In genomic region chr3:41081474-41082301, GRCm38 (mm10) we compare ENCODE assay signal across 8 mouse cellular contexts. TPM values are rescaled to one million over a fixed set of nuclear protein-coding genes. Genes with fewer than 3 reads are reported as not detected.
DNase-seq lines count a peak whose midpoint lies in the region; ATAC-seq and TF ChIP-seq lines count a peak whose summit lies in the region.

No protein-coding gene starts in this region.

- TF ChIP-seq CTCF in spleen, adult 2 months (IDR thresholded peaks at IDR 0.05; ENCODE audit: extremely low read depth, insufficient read depth, insufficient read length, insufficient replicate concordance): no peak
- TF ChIP-seq CTCF in cortical plate, adult 2 months (IDR thresholded peaks at IDR 0.05; ENCODE audit: extremely low read depth, insufficient read depth, low read length): no peak

- H3K9me3 ChIP-seq in heart, embryonic 12.5 days (replicated peaks): no peaks in the 10 kb centered on the region

- H3K4me2 ChIP-seq in heart, embryonic 12.5 days: peak overlapping the region; percentile 89

- no peaks in the 10 kb centered on the region; the same call in 1 of the 2 replicates for H3K27me3 ChIP-seq in spleen, adult 2 months (ENCODE audit: control insufficient read depth, insufficient read depth, low read length)
- H3K27me3 ChIP-seq in heart, embryonic 12.5 days (replicated peaks): no peaks in the 10 kb centered on the region

- no peak for ATAC-seq in heart, embryonic 12.5 days (ENCODE audit: insufficient number of reproducible peaks, low FRiP score)
- ATAC-seq in megakaryocyte-erythroid progenitor cell, adult 5-6 weeks (replicated peaks; ENCODE audit: low FRiP score, low TSS enrichment, poor library complexity, severe bottlenecking): peak; percentile 72

- H3K4me1 ChIP-seq in spleen, adult 2 months (ENCODE audit: control insufficient read depth, insufficient read depth, insufficient read length): peaks cover 4% of the 10 kb centered on the region; the same call in 1 of the 2 replicates
- H3K4me1 ChIP-seq in cortical plate, adult 2 months (ENCODE audit: control insufficient read depth, insufficient read depth, low read length): no peaks in the 10 kb centered on the region
- H3K4me1 ChIP-seq in heart, embryonic 12.5 days (replicated peaks): peaks cover 12% of the 10 kb centered on the region

- peak overlapping the region; percentile 96 for H3K9ac ChIP-seq in heart, embryonic 12.5 days

- no peaks in the 10 kb centered on the region for H3K36me3 ChIP-seq in spleen, adult 2 months (ENCODE audit: control insufficient read depth, insufficient read depth, low read length)
- H3K36me3 ChIP-seq in heart, embryonic 12.5 days: peaks cover 8% of the 10 kb centered on the region; the same call in 1 of the 2 replicates

- TF ChIP-seq POLR2A in spleen, adult 2 months (IDR thresholded peaks at IDR 0.05; ENCODE audit: low read depth, low read length): no peak
- no peak for TF ChIP-seq POLR2A in cortical plate, adult 2 months (IDR thresholded peaks at IDR 0.05; ENCODE audit: extremely low read depth, insufficient read depth, low read length)

- H3K27ac ChIP-seq in spleen, adult 2 months (ENCODE audit: insufficient read depth, low read length): no peak overlapping the region
- H3K27ac ChIP-seq in cortical plate, adult 2 months (ENCODE audit: insufficient read depth, low read length): no peak overlapping the region
- H3K27ac ChIP-seq in heart, embryonic 12.5 days (ENCODE audit: poor library complexity, severe bottlenecking): peak overlapping the region; percentile 86

- DNase-seq in spleen, adult 2 months (ENCODE audit: low read depth in 1 of 2, low spot score in 2 of 2): no peak
- DNase-seq in spleen, adult 18-20 months: no peak
- peak; percentile 32 for DNase-seq in kidney, postnatal 14 days
- DNase-seq in thymus, postnatal 14 days: peak; percentile 26
- DNase-seq in left cerebral cortex, postnatal 36 days (ENCODE audit: low spot score in 2 of 2): no peak

- H3K4me3 ChIP-seq in spleen, adult 2 months (ENCODE audit: extremely low read depth, insufficient read depth, insufficient read length): peak overlapping the region; percentile 96
- peak overlapping the region; percentile 70 for H3K4me3 ChIP-seq in cortical plate, adult 2 months (ENCODE audit: insufficient read depth, low read length)
- H3K4me3 ChIP-seq in heart, embryonic 12.5 days: peak overlapping the region; percentile 97

- intact Hi-C loops in left cerebral cortex, postnatal 36 days (cut with DNase I): loop anchor here (2.0 kb wide), 2 partner anchors 133 to 483 kb away; partner anchors contain the start of gene Larp1b

- WGBS in spleen, adult 2 months: 9% methylated on average over 23 of the region's 23 CpGs
- 3% methylated on average over 23 of the region's 23 CpGs for WGBS in heart, embryonic 12.5 days

RNA-seq across cellular contexts. Expression of gene Pgrmc2, which starts 1.2 kb away (rescaled TPM):
- polyA plus RNA-seq in spleen, adult 2 months (2012; rRNA removed): 9.2 and 9.9 TPM in 2 replicates
- 43.8 and 46.8 TPM in 2 replicates for polyA plus RNA-seq in cortical plate, adult 2 months (2012; rRNA removed)
- polyA plus RNA-seq in heart, embryonic 12.5 days (2016; fragmentation: Nextera tagmentation; extraction: Ambion mirVana): 56.4 and 59.2 TPM in 2 replicates
- 26.1 and 40.8 TPM in 2 replicates for total RNA-seq in megakaryocyte-erythroid progenitor cell, adult 5-6 weeks (2014; fragmentation: Nextera tagmentation)
- 17.3 and 19.4 TPM in 2 replicates for total RNA-seq in megakaryocyte-erythroid progenitor cell, adult 5-6 weeks (2017)
- total RNA-seq in left cerebral cortex, postnatal 36 days (2021): 10 to 100 TPM; 59.3 to 59.9 TPM

Comparison
In these comparisons a context has a peak if more than half of its experiments do, and no peak if none do; other contexts are left out.
1. DNase-seq: peak in kidney, postnatal 14 days (single experiment) and thymus, postnatal 14 days (single experiment); none in spleen, adult 2 months (0 of 2), spleen, adult 18-20 months (0 of 2) and left cerebral cortex, postnatal 36 days (0 of 2).
2. Peak in every context shown above with its lines, with median percentiles within 50 percentile points of each other: H3K4me3 ChIP-seq.